Mouse (Mus musculus) central nervous system, embryonic 11.5 days (tissue): ENCODE results near the gene Noto. TPM values are rescaled to one million over a fixed set of nuclear protein-coding genes. Genes with fewer than 3 reads are reported as not detected.

Experiments
- polyA plus RNA-seq: library from polyadenylated mRNA; depleted of rRNA; stranded (reverse); fragments of >200 nt; gene quantifications from 2 replicates; pipeline ENCODE4 v1.2.3, GENCODE M21; 2012; rRNA removed

Gene Noto
- polyA plus RNA-seq: not detected in 2 replicates

GRCm38 (mm10) chr6:85423836-85424379 is at the start of gene Noto:
TSS of gene Noto (plus strand) at chr6:85423886.

GRCm38 (mm10) chr6:85373951-85374733 is 49.5 kb upstream of the Noto start, which contains the start of gene Rab11fip5:
TSS of gene Rab11fip5 (minus strand) at chr6:85374634.

GRCm38 (mm10) chr6:85431842-85432431 is 8.3 kb downstream of the Noto start, which contains the start of gene Smyd5:
TSS of gene Smyd5 (plus strand) at chr6:85431989.

GRCm38 (mm10) chr6:85450697-85451663 is 27.3 kb downstream of the Noto start, which contains the start of gene Cct7:
TSS of gene Cct7 (plus strand) at chr6:85451514.

GRCm38 (mm10) chr6:85451664-85452410 is 28.2 kb downstream of the Noto start, which contains the start of gene Pradc1:
TSS of gene Pradc1 (minus strand) at chr6:85451970.

Other genes starting within 250 kb of the Noto start
- 13.8 and 22.6 TPM in 2 replicates for gene Emx1, start 236.4 kb upstream of the Noto start, polyA plus RNA-seq
- 6.1 and 6.3 TPM in 2 replicates for gene Sfxn5, start 90.5 kb upstream of the Noto start, polyA plus RNA-seq
- gene Rab11fip5, start 49.3 kb upstream of the Noto start, polyA plus RNA-seq: 5.7 and 7.0 TPM in 2 replicates
- 63.7 and 90.4 TPM in 2 replicates for gene Smyd5, start 8.1 kb downstream of the Noto start, polyA plus RNA-seq
- 376 and 500 TPM in 2 replicates for gene Cct7, start 27.6 kb downstream of the Noto start, polyA plus RNA-seq
- gene Pradc1, start 28.1 kb downstream of the Noto start, polyA plus RNA-seq: 16.1 and 22.2 TPM in 2 replicates
- 2.9 and 3.3 TPM in 2 replicates for gene Fbxo41, start 79.1 kb downstream of the Noto start, polyA plus RNA-seq
- gene Egr4, start 89.7 kb downstream of the Noto start, polyA plus RNA-seq: 0.05 TPM in 1 of 2 replicates, not detected in the other
- gene Alms1, start 163.6 kb downstream of the Noto start, polyA plus RNA-seq: 7.8 and 9.6 TPM in 2 replicates